In genomic region chr3:84815461-84815860, GRCm38 (mm10) we compare ENCODE assay signal across 8 mouse cellular contexts. TPM values are rescaled to one million over a fixed set of nuclear protein-coding genes. Genes with fewer than 3 reads are reported as not detected.
DNase-seq lines count a peak whose midpoint lies in the region; ATAC-seq lines count a peak whose summit lies in the region.

No protein-coding gene starts in this region.

- H3K4me2 ChIP-seq in heart, embryonic 16.5 days (ENCODE audit: low read depth, low read length) = peak overlapping the region; percentile 99
- H3K4me2 ChIP-seq in neural tube, embryonic 13.5 days = peak overlapping the region; percentile 99

- no peaks in the 10 kb centered on the region for H3K9me3 ChIP-seq in heart, embryonic 16.5 days (replicated peaks; ENCODE audit: control insufficient read depth, low read length)
- no peaks in the 10 kb centered on the region for H3K9me3 ChIP-seq in neural tube, embryonic 13.5 days

- ATAC-seq in erythroid progenitor cell, adult 5-6 weeks (replicated peaks; ENCODE audit: low FRiP score, poor library complexity, severe bottlenecking) = peak; percentile 44
- ATAC-seq in heart, embryonic 16.5 days (replicated peaks; ENCODE audit: extremely low read depth, insufficient read depth, low FRiP score) = no peak; the same call in 1 of the 2 replicates
- peak; percentile 5; the same call in 1 of the 2 replicates for ATAC-seq in neural tube, embryonic 13.5 days (ENCODE audit: low read depth)

- peak overlapping the region; percentile 97 for H3K27ac ChIP-seq in heart, embryonic 16.5 days (ENCODE audit: low read length)
- peak overlapping the region; percentile 95 for H3K27ac ChIP-seq in neural tube, embryonic 13.5 days (replicated peaks)

- H3K4me3 ChIP-seq in heart, embryonic 16.5 days (ENCODE audit: low read length) = peak overlapping the region; percentile 99
- peak overlapping the region; percentile 78 for H3K4me3 ChIP-seq in neural tube, embryonic 13.5 days

- DNase-seq in CD4-positive, CD25-positive, alpha-beta regulatory T cell, adult 2 months (ENCODE audit: low read depth, low spot score) = peak; percentile 72
- DNase-seq in adrenal gland, postnatal 4 days (ENCODE audit: low spot score in 2 of 2) = peak; percentile 16 to 21
- DNase-seq in kidney, postnatal 25 days = peak; percentile 24 to 61
- peak; percentile 28 to 50 for DNase-seq in lung, adult 18-20 months
- peak; percentile 69 to 73 for DNase-seq in thymus, adult 18-20 months

- peaks cover 18% of the 10 kb centered on the region for H3K4me1 ChIP-seq in heart, embryonic 16.5 days (ENCODE audit: control insufficient read depth, insufficient read depth, low read length)
- H3K4me1 ChIP-seq in neural tube, embryonic 13.5 days (replicated peaks) = peaks cover 36% of the 10 kb centered on the region

- WGBS in heart, embryonic 16.5 days = under 1% methylated on average over 29 of the region's 29 CpGs
- WGBS in neural tube, embryonic 13.5 days = under 1% methylated on average over 29 of the region's 29 CpGs

- H3K9ac ChIP-seq in heart, embryonic 16.5 days (ENCODE audit: low read length) = peak overlapping the region; percentile 94
- H3K9ac ChIP-seq in neural tube, embryonic 13.5 days = peak overlapping the region; percentile 93

- H3K27me3 ChIP-seq in heart, embryonic 16.5 days (ENCODE audit: control insufficient read depth, insufficient read depth, low read length) = no peaks in the 10 kb centered on the region
- no peaks in the 10 kb centered on the region for H3K27me3 ChIP-seq in neural tube, embryonic 13.5 days

- no peaks in the 10 kb centered on the region for H3K36me3 ChIP-seq in heart, embryonic 16.5 days (ENCODE audit: control insufficient read depth, insufficient read depth)
- H3K36me3 ChIP-seq in neural tube, embryonic 13.5 days = no peaks in the 10 kb centered on the region

RNA-seq across cellular contexts. Expression of gene Fbxw7, which starts 0.4 kb away (rescaled TPM):
- 10 to 100 TPM; 24.4 to 24.7 TPM for total RNA-seq in adrenal gland, postnatal 4 days (2021)
- total RNA-seq in erythroid progenitor cell, adult 5-6 weeks (2015; ENCODE audit: low replicate concordance) = 9.6 and 14.1 TPM in 2 replicates
- 18.0 and 22.5 TPM in 2 replicates for total RNA-seq in erythroid progenitor cell, adult 5-6 weeks (2017; ENCODE audit: low replicate concordance)
- 9.9 and 12.1 TPM in 2 replicates for polyA plus RNA-seq in heart, embryonic 16.5 days (2015; fragmentation: Nextera tagmentation; extraction: Ambion mirVana)
- 27.2 and 31.9 TPM in 2 replicates for polyA plus RNA-seq in neural tube, embryonic 13.5 days (2015; fragmentation: Nextera tagmentation; extraction: Ambion mirVana)

Comparison
In these comparisons a context has a peak if more than half of its experiments do, and no peak if none do; other contexts are left out.
1. DNase-seq: peak in every context shown above with its lines; median percentile 72 in CD4-positive, CD25-positive, alpha-beta regulatory T cell, adult 2 months; 71 in thymus, adult 18-20 months; 42 in kidney, postnatal 25 days; 39 in lung, adult 18-20 months; 18 in adrenal gland, postnatal 4 days.